Mouse (Mus musculus): Measurements from ENCODE around the gene Epha1.

- TF ChIP-seq CTCF (IDR thresholded peaks at IDR 0.05; ENCODE audit: borderline replicate concordance, insufficient read depth, low read length) (no peak), POLR2A (IDR thresholded peaks at IDR 0.05; ENCODE audit: low read depth, low read length) (no peak)
Observed at GRCm38 (mm10) chr6:42343361-42344120, 29.5 kb downstream of the Epha1 start.
